Mouse (Mus musculus) ovary, postnatal 14 days (tissue): ENCODE results near the gene Aars.
A peak's percentile ranks its signal among the peaks of the same experiment; 100 is the strongest.
"Not testable (repeated sequence)": the region's sequence is repeated elsewhere in the genome, so short reads cannot be mapped to it uniquely, and the experiment has no call there.

Source experiments
- DNase-seq: peaks from one replicate; pipeline ENCODE4 v3.0.0; 2022; ENCODE audit warnings: low spot score

Gene Aars

GRCm38 (mm10) chr8:111032916-111033315, at the start of gene Aars:
Gene Aars, plus strand, starts transcription at chr8:111033144.
- no peak for DNase-seq

DNA sequence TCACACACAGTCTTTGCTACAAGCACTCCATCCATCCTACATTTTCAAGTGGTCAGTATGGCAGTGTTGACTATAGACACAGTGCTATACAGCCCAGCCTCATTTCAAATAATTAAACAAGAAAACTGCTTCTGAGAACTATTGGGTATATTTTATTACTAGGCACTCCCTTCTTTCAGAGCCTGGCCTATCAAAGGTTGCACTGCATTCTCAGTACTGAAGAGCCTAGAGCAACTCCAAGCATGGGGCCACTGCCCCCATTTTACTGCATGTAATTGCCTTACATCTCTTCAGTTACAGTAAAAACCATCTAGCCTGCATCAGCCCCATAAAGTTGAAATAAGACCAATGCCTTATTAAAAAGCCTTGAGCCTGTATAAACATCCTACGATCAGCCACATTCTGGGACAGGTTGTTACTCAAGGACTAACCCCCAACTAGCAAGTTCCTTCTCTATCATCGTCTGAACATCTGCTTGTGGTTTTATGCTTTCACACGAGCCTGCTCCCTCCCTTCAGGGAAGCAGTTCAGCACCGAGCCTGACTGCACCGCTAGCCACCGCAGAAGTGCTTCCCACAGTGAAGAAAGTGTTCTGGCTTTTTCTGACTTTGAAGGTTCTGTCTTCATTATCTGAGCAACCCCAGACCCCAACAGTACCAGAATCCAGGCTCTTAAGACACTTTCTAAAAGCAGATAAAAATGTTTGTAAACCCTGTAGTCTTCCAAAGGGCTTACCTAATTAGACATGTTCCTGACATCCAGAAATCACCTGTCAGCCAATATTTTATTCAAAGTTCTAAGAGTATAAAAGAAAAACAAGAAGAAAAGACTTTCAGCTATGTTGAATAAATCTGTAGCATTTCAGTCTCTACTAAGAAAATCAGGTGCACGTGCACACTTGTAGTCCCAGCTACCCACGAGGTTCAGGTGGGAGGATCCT, 44.9 kb upstream of the Aars start:
- DNase-seq, result no peak

- no peak for DNase-seq
Measured at GRCm38 (mm10) chr8:110990017-110990416, 42.9 kb upstream of the Aars start.

DNA sequence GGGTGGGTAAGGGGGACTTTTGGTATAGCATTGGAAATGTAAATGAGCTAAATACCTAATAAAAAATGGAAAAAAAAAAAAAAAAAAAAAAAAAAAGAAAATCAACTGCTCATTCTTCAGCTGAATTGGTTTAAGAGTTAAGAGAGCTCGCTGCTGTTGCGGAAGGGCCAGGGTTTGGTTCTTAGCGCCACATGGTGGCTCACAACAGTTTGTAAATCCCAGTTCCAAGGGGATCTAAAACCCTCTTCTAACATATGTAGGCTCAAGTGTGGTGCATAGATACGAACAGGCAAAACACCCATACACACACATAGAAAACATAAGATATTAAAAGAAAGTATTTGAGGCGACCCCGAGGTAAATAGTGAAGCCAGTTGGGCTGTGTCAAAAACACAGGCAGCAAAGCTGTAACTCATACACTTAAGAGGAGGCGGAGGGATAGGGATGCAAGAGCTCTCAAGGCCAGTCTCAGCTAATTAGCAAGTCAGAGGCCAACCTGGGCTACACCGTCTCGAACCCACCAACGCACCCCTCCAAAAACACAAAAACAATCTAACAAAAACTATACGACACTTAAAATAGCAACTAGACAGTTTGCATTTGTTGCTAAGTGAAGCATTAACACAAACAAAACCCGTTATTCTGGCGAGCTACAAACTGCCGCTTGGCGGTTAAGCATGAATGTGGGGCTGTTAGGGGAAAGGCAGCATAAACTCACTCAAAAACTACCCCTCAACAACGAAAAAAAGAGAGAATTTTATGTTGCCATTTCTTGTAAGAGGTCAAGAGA, 36.1 kb upstream of the Aars start:
- DNase-seq, result no peak

DNA sequence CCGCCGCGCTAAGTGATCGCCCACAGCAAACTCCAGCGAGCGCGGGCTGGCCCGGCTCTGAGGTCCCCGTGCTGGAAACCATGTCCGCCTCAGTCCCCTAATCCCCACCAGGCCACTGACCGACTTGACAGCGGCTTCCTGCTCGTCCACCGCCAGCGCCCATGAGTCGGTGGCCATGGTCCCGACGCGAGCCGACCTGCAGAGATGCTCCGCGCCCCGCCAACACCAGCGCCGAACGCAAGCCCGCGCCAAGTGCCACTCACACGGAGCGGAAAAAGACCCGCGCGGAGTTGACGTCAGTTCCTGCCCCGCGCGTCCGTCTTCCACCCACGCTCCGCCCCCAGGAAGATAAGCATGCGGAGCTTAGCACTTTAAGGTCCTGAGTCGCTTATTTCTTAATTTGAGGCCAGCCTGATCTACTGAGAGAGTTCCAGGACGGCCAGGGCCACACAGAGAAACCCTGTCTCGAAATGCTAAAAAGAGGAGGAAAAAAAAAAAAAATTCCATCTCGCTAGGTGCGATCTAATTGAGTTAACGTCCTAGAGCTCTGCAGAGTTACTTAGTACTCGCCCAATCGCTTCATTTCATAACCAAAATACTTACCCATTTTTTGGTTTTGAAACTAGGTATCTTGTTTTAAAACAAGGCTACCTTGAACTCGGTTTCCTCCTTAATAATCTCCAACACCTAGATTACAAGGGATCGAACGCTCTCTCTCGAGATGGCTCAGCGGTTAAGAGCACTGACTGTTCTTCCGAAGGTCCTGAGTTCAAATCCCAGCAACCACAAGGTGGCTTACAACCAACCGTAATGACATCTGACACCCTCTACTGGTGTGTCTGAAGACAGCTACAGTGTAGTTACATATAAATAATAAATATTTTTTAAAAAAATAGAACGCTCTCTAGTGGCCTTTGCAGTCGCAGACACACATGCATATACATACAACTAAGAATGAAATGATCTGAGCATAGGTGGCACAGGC, 35.1 kb upstream of the Aars start, which contains the start of gene Ddx19a:
Gene Ddx19a, minus strand, starts transcription at position 254 of the 985 bp plus-strand sequence.
- peak; percentile 74 for DNase-seq

DNA sequence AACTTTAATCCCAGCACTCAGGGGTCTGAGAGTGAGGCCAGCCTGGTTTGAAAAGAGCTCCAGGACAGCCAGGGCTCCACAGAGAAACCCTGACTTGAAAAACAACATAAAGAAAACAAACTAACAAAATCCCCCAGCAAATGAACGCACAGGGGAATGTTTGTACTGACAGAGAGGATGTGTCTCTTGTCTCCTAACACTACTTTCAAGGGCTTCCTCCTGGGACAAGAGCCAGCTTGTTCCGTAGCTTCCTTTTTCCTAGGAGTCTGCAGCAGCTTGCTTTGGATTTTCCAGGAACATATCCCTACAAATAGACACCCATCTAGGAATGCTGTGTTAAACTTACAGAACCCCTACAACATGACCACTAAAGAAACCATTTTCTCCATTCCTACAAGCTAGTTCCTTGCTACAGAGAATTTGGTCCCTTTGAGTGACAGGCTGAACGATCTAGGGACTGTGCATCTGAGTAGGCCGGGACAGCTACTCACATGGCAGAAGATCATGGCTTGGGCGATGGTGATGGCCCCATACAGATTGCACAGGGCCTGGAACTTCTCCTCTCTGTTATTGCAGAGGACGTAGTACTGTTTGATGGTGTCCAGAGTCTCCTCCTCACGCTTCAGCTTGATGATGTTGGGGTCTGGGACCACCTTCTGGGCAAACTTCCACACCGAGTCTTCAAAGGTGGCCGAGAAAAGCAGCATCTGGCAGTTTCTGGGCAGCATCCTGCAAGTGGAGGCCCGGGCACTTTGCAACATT, 22.5 kb upstream of the Aars start:
- not testable (repeated sequence) for DNase-seq

DNA sequence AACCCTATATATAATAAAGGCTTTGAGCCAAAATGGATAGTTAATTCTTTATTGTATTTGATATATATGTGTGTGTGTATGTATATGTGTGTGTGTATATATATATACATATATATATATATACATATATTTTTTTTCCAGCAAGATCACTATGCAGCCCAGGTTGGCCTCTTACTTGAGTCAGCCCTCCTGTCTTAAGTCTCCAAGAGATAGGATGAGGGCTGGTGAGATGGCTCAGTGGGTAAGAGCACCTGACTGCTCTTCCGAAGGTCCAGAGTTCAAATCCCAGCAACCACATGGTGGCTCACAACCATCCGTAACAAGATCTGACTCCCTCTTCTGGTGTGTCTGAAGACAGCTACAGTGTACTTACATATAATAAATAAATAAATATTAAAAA, 6.3 kb upstream of the Aars start:
- not testable (repeated sequence) for DNase-seq

GRCm38 (mm10) chr8:111027391-111027937, 5.5 kb upstream of the Aars start:
- peak; percentile 78 for DNase-seq

DNA sequence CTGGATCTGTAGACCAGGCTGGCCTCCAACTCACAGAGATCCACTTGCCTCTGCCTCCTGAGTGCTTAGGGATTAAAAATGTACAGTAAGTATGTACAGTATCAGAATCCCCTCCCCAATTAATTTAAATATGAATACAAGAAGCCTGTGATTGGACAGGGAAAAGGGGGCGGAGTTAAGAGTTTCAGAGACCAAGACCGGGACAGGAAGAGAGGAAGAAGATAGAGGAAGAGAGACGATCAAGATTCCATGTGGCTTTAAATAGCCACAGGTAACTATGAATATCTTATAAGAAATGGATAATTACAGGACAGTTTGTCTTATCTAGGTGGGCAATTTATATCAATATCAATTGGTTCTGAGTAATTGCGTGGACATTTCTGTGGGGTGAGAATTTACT, 3.4 kb upstream of the Aars start:
- DNase-seq, result no peak

DNA sequence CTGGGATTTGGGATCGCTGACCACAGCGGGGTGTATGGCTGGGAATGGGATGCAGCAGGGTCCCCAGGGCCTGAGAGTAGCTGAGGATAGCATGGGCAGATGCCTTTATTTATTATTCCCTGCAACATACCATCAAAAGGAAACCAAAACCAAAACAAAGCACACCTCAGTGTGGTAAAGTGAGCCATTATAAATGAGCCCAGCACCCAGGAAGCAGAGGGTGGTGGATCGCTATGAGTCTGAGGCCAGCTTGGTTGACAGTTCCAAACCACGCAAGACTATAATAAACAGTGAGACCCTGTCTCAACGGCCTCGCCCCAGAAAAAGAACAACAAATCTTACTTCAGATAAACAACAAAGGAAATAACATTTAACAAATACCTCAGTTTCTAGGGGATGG, 2.9 kb upstream of the Aars start:
- DNase-seq, result no peak

GRCm38 (mm10) chr8:111031572-111031971, 1.4 kb upstream of the Aars start, which contains the start of gene Ddx19b:
Gene Ddx19b, minus strand, starts transcription at chr8:111031751.
- no peak for DNase-seq

- peak; percentile 93 for DNase-seq
Measured at GRCm38 (mm10) chr8:111033482-111034215, 705 bp downstream of the Aars start.

DNA sequence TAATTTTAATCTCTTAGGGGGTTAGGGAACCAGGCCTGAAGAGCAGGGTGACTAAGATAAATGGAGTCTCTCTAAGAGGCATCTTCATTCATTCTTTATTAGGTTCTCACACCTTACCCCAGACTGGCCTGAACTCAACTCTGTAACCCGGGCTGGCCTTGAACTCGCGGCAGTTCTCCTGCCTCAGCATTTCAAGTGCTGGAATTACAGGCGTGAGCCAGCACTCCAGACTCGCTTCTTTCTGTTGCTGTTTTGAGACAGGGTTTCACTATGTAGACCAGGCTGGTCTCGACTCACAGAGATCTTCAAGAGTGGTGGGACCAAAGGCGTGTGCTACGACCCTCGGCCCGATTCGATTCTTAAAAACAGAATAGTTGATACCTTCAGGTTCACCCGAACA, 1.3 kb downstream of the Aars start:
- no peak for DNase-seq

- DNase-seq, result no peak
Measured at GRCm38 (mm10) chr8:111036591-111036990, 3.6 kb downstream of the Aars start.

DNA sequence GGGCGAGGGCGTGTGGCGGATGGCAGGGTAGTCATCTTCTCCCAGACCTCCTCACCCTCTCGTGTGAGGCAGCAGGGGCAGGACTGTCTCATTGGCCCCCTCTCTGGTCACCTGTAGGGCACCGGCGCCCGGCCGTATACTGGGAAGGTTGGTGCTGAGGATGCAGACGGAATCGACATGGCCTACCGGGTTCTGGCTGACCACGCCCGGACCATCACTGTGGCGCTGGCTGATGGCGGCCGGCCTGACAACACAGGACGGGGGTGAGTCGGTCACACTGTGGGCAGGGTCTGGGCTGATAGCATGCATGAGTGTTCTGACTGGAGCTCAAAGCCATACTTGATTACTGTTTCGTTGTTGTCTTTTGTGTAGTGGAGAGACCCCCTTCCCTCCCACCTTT, 9.6 kb downstream of the Aars start:
- no peak for DNase-seq

DNA sequence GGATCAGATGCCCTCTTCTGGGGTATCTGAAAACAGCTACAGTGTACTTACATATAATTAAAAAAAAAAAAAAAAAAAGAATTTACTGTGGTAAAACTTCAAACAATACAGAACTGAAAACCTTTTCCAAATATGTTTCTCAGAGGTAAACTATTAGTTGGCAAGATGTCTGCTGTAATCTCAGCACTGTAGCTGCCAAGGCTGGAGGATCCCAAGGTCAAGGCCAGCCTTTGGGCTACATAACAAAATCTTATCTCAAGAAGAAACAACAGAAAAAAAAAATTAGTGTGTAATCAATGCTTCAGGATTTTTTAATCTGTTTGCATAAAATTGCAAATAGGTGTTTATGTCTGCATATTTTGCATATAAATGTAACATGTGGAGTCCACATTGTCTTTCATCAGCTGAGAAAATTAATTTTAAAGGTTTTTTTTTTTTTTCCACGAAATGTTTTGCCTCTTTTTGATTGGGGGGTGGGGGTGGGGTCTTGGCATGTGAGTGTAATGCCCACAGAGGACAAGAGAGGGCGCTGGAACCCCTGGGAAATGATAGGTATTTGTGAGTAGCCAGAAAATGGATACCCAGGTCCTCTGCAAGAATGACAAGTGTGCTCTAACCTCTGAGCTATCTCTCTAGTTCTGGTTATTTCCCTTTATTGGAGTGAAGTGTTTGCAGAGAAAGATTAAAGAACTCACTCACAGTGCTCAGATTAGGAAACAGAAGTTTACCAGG, 11.2 kb downstream of the Aars start:
- DNase-seq, result no peak

GRCm38 (mm10) chr8:111048694-111049093, 15.8 kb downstream of the Aars start:
- no peak for DNase-seq

GRCm38 (mm10) chr8:111049106-111049505, 16.2 kb downstream of the Aars start:
- no peak for DNase-seq
